Comparison of ENCODE assay signal across 9 mouse cellular contexts in the genomic region with DNA sequence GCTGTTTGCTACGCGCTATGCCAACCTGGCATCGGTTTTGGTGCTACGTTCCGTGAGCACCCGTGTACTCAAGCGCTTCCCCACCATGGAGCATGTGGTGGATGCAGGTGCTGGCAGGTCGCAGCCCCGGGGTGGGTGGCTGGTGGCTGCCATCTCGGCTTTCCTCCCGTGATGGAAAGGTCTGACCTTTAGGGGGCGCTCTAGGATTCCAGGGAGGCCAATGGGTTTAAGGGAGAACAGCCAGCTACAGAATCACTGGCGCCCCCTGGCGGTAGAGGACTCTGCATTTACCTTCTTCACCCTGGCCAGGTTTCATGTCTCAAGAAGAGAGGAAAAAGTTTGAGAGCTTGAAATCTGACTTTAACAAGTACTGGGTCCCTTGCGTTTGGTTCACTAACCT. TPM values are rescaled to one million over a fixed set of nuclear protein-coding genes. Genes with fewer than 3 reads are reported as not detected.
DNase-seq lines count a peak whose midpoint lies in the region; ATAC-seq lines count a peak whose summit lies in the region.
"Had no signal": no experiment of that assay in that cellular context is flagged by ENCODE, and none has a peak within 500 bp of the region (broad histone marks: within the 10 kb centered on the region; RNA-seq: fewer than 3 reads in every experiment).

No protein-coding gene starts in this region.

- H3K27ac ChIP-seq in hindbrain, embryonic 14.5 days, result no peak overlapping the region
- no peak overlapping the region for H3K27ac ChIP-seq in hindbrain, embryonic 13.5 days
- H3K27ac ChIP-seq: embryonic facial prominence, embryonic 13.5 days had no signal

- H3K27me3 ChIP-seq in hindbrain, embryonic 14.5 days (ENCODE audit: control insufficient read depth, insufficient read depth, low read length), result no peaks in the 10 kb centered on the region
- H3K27me3 ChIP-seq in hindbrain, embryonic 13.5 days, result peaks cover 15% of the 10 kb centered on the region; the same call in 1 of the 2 replicates
- H3K27me3 ChIP-seq: embryonic facial prominence, embryonic 13.5 days had no signal

- no peaks in the 10 kb centered on the region for H3K9me3 ChIP-seq in hindbrain, embryonic 14.5 days (ENCODE audit: control insufficient read depth, low read length)
- H3K9me3 ChIP-seq in hindbrain, embryonic 13.5 days, result no peaks in the 10 kb centered on the region
- H3K9me3 ChIP-seq: embryonic facial prominence, embryonic 13.5 days had no signal

- DNase-seq in hindbrain, embryonic 14.5 days (ENCODE audit: low spot score), result peak; percentile 64
- peak; percentile 82 for DNase-seq in adrenal gland, adult 8-10 months
- peak; percentile 86 for DNase-seq in embryo, embryonic 11 days
- DNase-seq in heart, postnatal 14 days, result peak; percentile 84 to 91
- DNase-seq in left cerebral cortex, postnatal 36 days (ENCODE audit: low spot score in 2 of 2), result peak; percentile 66 to 74
- DNase-seq in natural killer cell, adult 2 months (ENCODE audit: low spot score in 2 of 2), result peak; percentile 87 to 93
- DNase-seq in thymus, adult 18-20 months, result peak; percentile 63 to 74

- H3K36me3 ChIP-seq in hindbrain, embryonic 14.5 days (replicated peaks; ENCODE audit: control insufficient read depth, insufficient read depth), result peaks cover 26% of the 10 kb centered on the region
- peaks cover 24% of the 10 kb centered on the region for H3K36me3 ChIP-seq in hindbrain, embryonic 13.5 days

- 36% methylated on average over 15 of the region's 15 CpGs for WGBS in hindbrain, embryonic 14.5 days
- WGBS in hindbrain, embryonic 13.5 days, result 29% methylated on average over 15 of the region's 15 CpGs

- H3K9ac ChIP-seq in hindbrain, embryonic 14.5 days, result no peak overlapping the region
- H3K9ac ChIP-seq in hindbrain, embryonic 13.5 days, result no peak overlapping the region
- H3K9ac ChIP-seq: embryonic facial prominence, embryonic 13.5 days had no signal

- intact Hi-C loops in heart, postnatal 14 days (cut with DNase I), result no loop called here
- intact Hi-C loops in left cerebral cortex, postnatal 36 days (cut with DNase I), result no loop called here

- no peak overlapping the region for H3K4me2 ChIP-seq in hindbrain, embryonic 14.5 days (replicated peaks)
- H3K4me2 ChIP-seq in hindbrain, embryonic 13.5 days, result no peak overlapping the region
- H3K4me2 ChIP-seq: embryonic facial prominence, embryonic 13.5 days had no signal

- ATAC-seq in hindbrain, embryonic 14.5 days (ENCODE audit: low FRiP score), result no peak
- no peak for ATAC-seq in hindbrain, embryonic 13.5 days (ENCODE audit: low FRiP score)

- H3K4me3 ChIP-seq in hindbrain, embryonic 14.5 days (replicated peaks; ENCODE audit: low read length), result no peak overlapping the region
- H3K4me3 ChIP-seq in hindbrain, embryonic 13.5 days, result no peak overlapping the region
- H3K4me3 ChIP-seq: embryonic facial prominence, embryonic 13.5 days had no signal

- no peaks in the 10 kb centered on the region for H3K4me1 ChIP-seq in hindbrain, embryonic 14.5 days (replicated peaks; ENCODE audit: control insufficient read depth, insufficient read depth, low read length)
- H3K4me1 ChIP-seq in hindbrain, embryonic 13.5 days (replicated peaks), result no peaks in the 10 kb centered on the region
- H3K4me1 ChIP-seq: embryonic facial prominence, embryonic 13.5 days had no signal

RNA-seq across cellular contexts. Expression of gene Rps8, which starts 9.9 kb away (rescaled TPM):
- polyA plus RNA-seq in hindbrain, embryonic 14.5 days (2014; fragmentation: Nextera tagmentation; extraction: Ambion mirVana), result 549 and 672 TPM in 2 replicates
- 576 and 608 TPM in 2 replicates for polyA plus RNA-seq in hindbrain, embryonic 13.5 days (2015; fragmentation: Nextera tagmentation; extraction: Ambion mirVana)
- 1,000 to 10,000 TPM in 2 of 4 experiments, 100 to 1,000 TPM in 2; 974 to 1,059 (median 1,012) TPM for total RNA-seq in adrenal gland, adult 8-10 months (2022)
- 100 to 1,000 TPM; 590 to 604 TPM for total RNA-seq in heart, postnatal 14 days (2021)
- 100 to 1,000 TPM; 465 to 510 TPM for total RNA-seq in left cerebral cortex, postnatal 36 days (2021)

RNA-seq across cellular contexts. Expression of gene Plk3, which starts 12.4 kb away (rescaled TPM):
- polyA plus RNA-seq in hindbrain, embryonic 14.5 days (2014; fragmentation: Nextera tagmentation; extraction: Ambion mirVana), result 17.4 and 21.7 TPM in 2 replicates
- 16.2 and 16.6 TPM in 2 replicates for polyA plus RNA-seq in hindbrain, embryonic 13.5 days (2015; fragmentation: Nextera tagmentation; extraction: Ambion mirVana)
- 10 to 100 TPM in 1 of 4 experiments, 1 to 10 TPM in 3; 4.5 to 18.0 (median 5.8) TPM for total RNA-seq in adrenal gland, adult 8-10 months (2022)
- 1 to 10 TPM; 1.8 to 3.1 TPM for total RNA-seq in heart, postnatal 14 days (2021)
- total RNA-seq in left cerebral cortex, postnatal 36 days (2021), result 10 to 100 TPM; 12.0 to 13.9 TPM

RNA-seq across cellular contexts. Expression of gene Tctex1d4, which starts 19.6 kb away (rescaled TPM):
- polyA plus RNA-seq in hindbrain, embryonic 14.5 days (2014; fragmentation: Nextera tagmentation; extraction: Ambion mirVana), result 0.82 and 1.6 TPM in 2 replicates
- polyA plus RNA-seq in hindbrain, embryonic 13.5 days (2015; fragmentation: Nextera tagmentation; extraction: Ambion mirVana), result 0.86 TPM in 1 of 2 replicates, not detected in the other
- total RNA-seq in adrenal gland, adult 8-10 months (2022), result not detected
- not detected for total RNA-seq in heart, postnatal 14 days (2021)
- not detected for total RNA-seq in left cerebral cortex, postnatal 36 days (2021)
- polyA plus RNA-seq: embryonic facial prominence, embryonic 13.5 days had no signal

RNA-seq across cellular contexts. Expression of gene Btbd19, which starts 20.7 kb away (rescaled TPM):
- polyA plus RNA-seq in hindbrain, embryonic 14.5 days (2014; fragmentation: Nextera tagmentation; extraction: Ambion mirVana), result 3.1 and 3.2 TPM in 2 replicates
- polyA plus RNA-seq in hindbrain, embryonic 13.5 days (2015; fragmentation: Nextera tagmentation; extraction: Ambion mirVana), result 3.9 and 4.2 TPM in 2 replicates
- total RNA-seq in adrenal gland, adult 8-10 months (2022), result 10 to 100 TPM in 1 of 4 experiments, 1 to 10 TPM in 3; 6.6 to 11.4 (median 9.1) TPM
- 1 to 10 TPM; 3.3 to 5.5 TPM for total RNA-seq in heart, postnatal 14 days (2021)
- total RNA-seq in left cerebral cortex, postnatal 36 days (2021), result 10 to 100 TPM; 12.2 to 12.5 TPM

RNA-seq across cellular contexts. Expression of gene Kif2c, which starts 36.3 kb away (rescaled TPM):
- 8.6 and 10.3 TPM in 2 replicates for polyA plus RNA-seq in hindbrain, embryonic 14.5 days (2014; fragmentation: Nextera tagmentation; extraction: Ambion mirVana)
- polyA plus RNA-seq in hindbrain, embryonic 13.5 days (2015; fragmentation: Nextera tagmentation; extraction: Ambion mirVana), result 14.6 and 16.5 TPM in 2 replicates
- 1 to 10 TPM in 1 of 4 experiments, under 1 TPM in 3; 0.87 to 1.1 (median 0.93) TPM for total RNA-seq in adrenal gland, adult 8-10 months (2022)
- 1 to 10 TPM; 1.7 to 3.4 TPM for total RNA-seq in heart, postnatal 14 days (2021)
- under 1 TPM in 1 of 2 experiments, not detected in 1; 0.54 TPM for total RNA-seq in left cerebral cortex, postnatal 36 days (2021)
